Mouse (Mus musculus) ES-Bruce4 (cell line): ENCODE measurements around the gene Fuca2.
"Not testable (repeated sequence)": the region's sequence is repeated elsewhere in the genome, so short reads cannot be mapped to it uniquely, and the experiment has no call there.

Experiments
- CTCF ChIP-seq: IDR thresholded peaks from one replicate; pipeline ENCODE4 v1.8.1; 2011; ENCODE audit warnings: low read depth, low read length
- EP300 ChIP-seq: IDR thresholded peaks from 2 replicates; pipeline ENCODE4 v1.6.1; 2011; ENCODE audit warnings: low read depth, low read length; ENCODE audit not compliant: insufficient read depth

DNA sequence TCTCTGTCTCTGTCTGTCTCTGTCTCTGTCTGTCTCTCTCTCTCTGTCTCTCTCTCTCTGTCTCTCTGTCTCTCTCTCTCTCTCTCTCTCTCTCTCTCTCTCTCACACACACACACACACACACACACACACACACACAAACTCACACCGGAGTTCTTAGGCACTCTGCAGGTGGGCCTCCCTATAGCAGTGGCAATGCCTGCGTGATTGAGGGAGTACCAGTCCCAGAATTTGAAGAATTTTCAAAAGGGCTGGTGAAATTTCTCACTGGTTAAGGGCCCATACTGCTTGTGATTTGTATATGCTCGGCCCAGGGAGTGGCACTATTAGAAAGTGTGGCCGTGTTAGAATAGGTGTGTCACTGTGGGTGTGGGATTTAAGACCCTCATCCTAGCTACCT, 2.2 kb downstream of the Fuca2 start:
- TF ChIP-seq CTCF, EP300: not testable (repeated sequence)
